In the genomic region with DNA sequence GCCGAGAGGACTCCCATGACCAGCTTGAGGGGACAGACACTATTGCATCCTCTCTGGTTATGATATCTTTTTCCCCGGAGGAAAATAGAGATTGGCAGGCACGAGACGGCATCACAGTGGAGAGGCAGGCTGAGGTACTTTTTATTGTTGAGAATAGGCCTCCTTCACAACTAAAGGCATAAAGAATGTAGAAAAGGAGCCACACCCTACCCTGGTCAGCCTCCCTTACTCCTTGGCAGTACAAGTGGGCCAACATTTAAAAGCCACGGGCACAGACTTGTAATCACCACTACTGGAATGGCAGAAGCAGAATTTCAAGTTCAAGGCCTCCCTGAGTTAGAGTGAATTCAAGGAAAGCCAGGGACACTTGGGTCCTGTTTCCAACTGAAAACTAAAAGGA, we compare ENCODE assay signal across 33 mouse cellular contexts. TPM values are rescaled to one million over a fixed set of nuclear protein-coding genes. Genes with fewer than 3 reads are reported as not detected.
DNase-seq lines count a peak whose midpoint lies in the region; ATAC-seq and TF ChIP-seq lines count a peak whose summit lies in the region.
"Had no signal": no experiment of that assay in that cellular context is flagged by ENCODE, and none has a peak within 500 bp of the region (broad histone marks: within the 10 kb centered on the region; RNA-seq: fewer than 3 reads in every experiment).

No protein-coding gene starts in this region.

- no peak overlapping the region; the same call in 1 of the 2 replicates for H3K4me2 ChIP-seq in heart, embryonic 13.5 days
- no peak overlapping the region for H3K4me2 ChIP-seq in heart, embryonic 11.5 days
- H3K4me2 ChIP-seq in lung, postnatal 0 days (replicated peaks; ENCODE audit: low read depth, low read length) = no peak overlapping the region
- H3K4me2 ChIP-seq in embryonic facial prominence, embryonic 13.5 days = no peak overlapping the region

- peak; percentile 61 for DNase-seq in lung, postnatal 0 days (ENCODE audit: low spot score)
- no peak for DNase-seq in lung, postnatal 10 days
- DNase-seq in embryonic facial prominence, embryonic 10.5 days (ENCODE audit: low spot score) = no peak
- no peak for DNase-seq in right cerebral cortex, postnatal 10 days (ENCODE audit: low spot score in 2 of 2)
- DNase-seq: adrenal gland, postnatal 14 days; cerebellum, adult 11 months; cerebellum, adult 9-11 months; embryo, embryonic 11 days; gastrocnemius, adult 2 months; gastrocnemius, postnatal 36 days; heart, adult 2 months; heart, postnatal 4 days; kidney, adult 8-10 months; kidney, postnatal 10 days; layer of hippocampus, postnatal 36 days; left cerebral cortex, postnatal 4 days; liver; right cerebral cortex, postnatal 14 days; thymus, postnatal 4 days had no signal

- ATAC-seq in heart, embryonic 13.5 days (ENCODE audit: extremely low read depth, insufficient number of reproducible peaks, low FRiP score, low TSS enrichment) = no peak
- no peak for ATAC-seq in heart, embryonic 11.5 days (replicated peaks; ENCODE audit: insufficient number of reproducible peaks, low FRiP score, low TSS enrichment)
- ATAC-seq in lung, postnatal 0 days = peak; percentile 59
- ATAC-seq in embryonic facial prominence, embryonic 13.5 days (ENCODE audit: insufficient number of reproducible peaks, insufficient read depth, low FRiP score, low TSS enrichment, low read depth) = no peak
- ATAC-seq: CD4-positive, CD25-positive, alpha-beta regulatory T cell, adult 4 months; forebrain, embryonic 16.5 days; intestine, embryonic 16.5 days; midbrain, embryonic 16.5 days had no signal

- no peak for TF ChIP-seq CTCF in lung, postnatal 0 days (IDR thresholded peaks at IDR 0.05)

- H3K27ac ChIP-seq in heart, embryonic 13.5 days (replicated peaks) = peak overlapping the region; percentile 48; the same call in 1 of the 2 replicates
- no peak overlapping the region for H3K27ac ChIP-seq in heart, embryonic 11.5 days (ENCODE audit: low read depth, low read length)
- no peak overlapping the region for H3K27ac ChIP-seq in lung, postnatal 0 days (ENCODE audit: low read length)
- H3K27ac ChIP-seq in embryonic facial prominence, embryonic 10.5 days (replicated peaks) = peak overlapping the region; percentile 61
- H3K27ac ChIP-seq in embryonic facial prominence, embryonic 13.5 days = 0 out of 2 replicates have a peak overlapping the region, but pooled peaks have one; percentile 5
- H3K27ac ChIP-seq: gastrocnemius, adult 2 months; heart, adult 2 months; hindbrain, embryonic 13.5 days; liver, embryonic 14.5 days; macrophage; neural tube, embryonic 12.5 days had no signal

- peaks cover 35% of the 10 kb centered on the region for H3K36me3 ChIP-seq in heart, embryonic 13.5 days
- H3K36me3 ChIP-seq in heart, embryonic 11.5 days (ENCODE audit: control insufficient read depth, insufficient read depth, low read length) = peaks cover 12% of the 10 kb centered on the region
- peaks cover 18% of the 10 kb centered on the region for H3K36me3 ChIP-seq in lung, postnatal 0 days (ENCODE audit: insufficient read depth, low read length)
- peaks cover 34% of the 10 kb centered on the region for H3K36me3 ChIP-seq in embryonic facial prominence, embryonic 10.5 days (replicated peaks)
- peaks cover 30% of the 10 kb centered on the region for H3K36me3 ChIP-seq in embryonic facial prominence, embryonic 13.5 days

- H3K4me3 ChIP-seq in heart, embryonic 13.5 days = no peak overlapping the region
- no peak overlapping the region for H3K4me3 ChIP-seq in heart, embryonic 11.5 days (ENCODE audit: low read depth, low read length)
- no peak overlapping the region for H3K4me3 ChIP-seq in lung, postnatal 0 days (ENCODE audit: low read depth, low read length)
- no peak overlapping the region for H3K4me3 ChIP-seq in embryonic facial prominence, embryonic 10.5 days
- H3K4me3 ChIP-seq in embryonic facial prominence, embryonic 13.5 days = no peak overlapping the region
- H3K4me3 ChIP-seq: heart, adult 2 months; myocyte; neural tube, embryonic 12.5 days had no signal

- H3K9ac ChIP-seq in heart, embryonic 13.5 days = peak overlapping the region; percentile 44; the same call in 1 of the 2 replicates
- no peak overlapping the region for H3K9ac ChIP-seq in heart, embryonic 11.5 days (ENCODE audit: low read depth, low read length)
- H3K9ac ChIP-seq in lung, postnatal 0 days (replicated peaks; ENCODE audit: low read depth) = no peak overlapping the region
- no peak overlapping the region for H3K9ac ChIP-seq in embryonic facial prominence, embryonic 13.5 days
- H3K9ac ChIP-seq: liver, embryonic 14.5 days; neural tube, embryonic 12.5 days had no signal

- peaks cover 24% of the 10 kb centered on the region for H3K4me1 ChIP-seq in heart, embryonic 13.5 days
- H3K4me1 ChIP-seq in heart, embryonic 11.5 days (ENCODE audit: control insufficient read depth, insufficient read depth, low read length) = peaks cover 14% of the 10 kb centered on the region
- no peaks in the 10 kb centered on the region for H3K4me1 ChIP-seq in lung, postnatal 0 days (ENCODE audit: insufficient read depth, low read depth, low read length)
- peaks cover 36% of the 10 kb centered on the region for H3K4me1 ChIP-seq in embryonic facial prominence, embryonic 10.5 days
- H3K4me1 ChIP-seq in embryonic facial prominence, embryonic 13.5 days = peaks cover 37% of the 10 kb centered on the region
- H3K4me1 ChIP-seq: hindbrain, embryonic 13.5 days; neural tube, embryonic 12.5 days had no signal

- 24% methylated on average over 5 of the region's 5 CpGs for WGBS in heart, embryonic 13.5 days
- 31% methylated on average over 5 of the region's 5 CpGs for WGBS in heart, embryonic 11.5 days (ENCODE audit: insufficient replicate concordance)
- 28% methylated on average over 5 of the region's 5 CpGs for WGBS in lung, postnatal 0 days
- 51% methylated on average over 5 of the region's 5 CpGs for WGBS in embryonic facial prominence, embryonic 10.5 days
- 21% methylated on average over 5 of the region's 5 CpGs for WGBS in embryonic facial prominence, embryonic 13.5 days

- no peaks in the 10 kb centered on the region for H3K27me3 ChIP-seq in heart, embryonic 13.5 days (replicated peaks)
- no peaks in the 10 kb centered on the region for H3K27me3 ChIP-seq in heart, embryonic 11.5 days (ENCODE audit: control insufficient read depth, insufficient read depth, low read length)
- H3K27me3 ChIP-seq in lung, postnatal 0 days (replicated peaks; ENCODE audit: insufficient read depth, low read length) = no peaks in the 10 kb centered on the region
- no peaks in the 10 kb centered on the region for H3K27me3 ChIP-seq in embryonic facial prominence, embryonic 10.5 days (replicated peaks; ENCODE audit: low read depth, poor library complexity, severe bottlenecking)
- no peaks in the 10 kb centered on the region for H3K27me3 ChIP-seq in embryonic facial prominence, embryonic 13.5 days
- H3K27me3 ChIP-seq: hindbrain, embryonic 13.5 days; neural tube, embryonic 12.5 days had no signal

- H3K9me3 ChIP-seq in heart, embryonic 13.5 days = no peaks in the 10 kb centered on the region
- no peaks in the 10 kb centered on the region for H3K9me3 ChIP-seq in heart, embryonic 11.5 days (replicated peaks; ENCODE audit: control insufficient read depth, low read length)
- no peaks in the 10 kb centered on the region for H3K9me3 ChIP-seq in lung, postnatal 0 days (ENCODE audit: low read length)
- H3K9me3 ChIP-seq in embryonic facial prominence, embryonic 10.5 days = no peaks in the 10 kb centered on the region
- no peaks in the 10 kb centered on the region for H3K9me3 ChIP-seq in embryonic facial prominence, embryonic 13.5 days
- H3K9me3 ChIP-seq: hindbrain, embryonic 13.5 days; neural tube, embryonic 12.5 days had no signal

- TF ChIP-seq EP300 in lung, postnatal 0 days (IDR thresholded peaks at IDR 0.05) = no peak

RNA-seq across cellular contexts. Expression of a gene that starts 7.5 kb away (rescaled TPM):
- 0.11 and 0.13 TPM in 2 replicates for polyA plus RNA-seq in heart, embryonic 13.5 days (2015; fragmentation: Nextera tagmentation; extraction: Ambion mirVana)
- polyA plus RNA-seq in heart, embryonic 11.5 days (2014; fragmentation: Nextera tagmentation; extraction: Ambion mirVana) = 0.14 and 0.20 TPM in 2 replicates
- 6.9 and 10.9 TPM in 2 replicates for polyA plus RNA-seq in lung, postnatal 0 days (2015; fragmentation: Nextera tagmentation; extraction: Ambion mirVana)
- polyA plus RNA-seq in embryonic facial prominence, embryonic 10.5 days (2016; fragmentation: Nextera tagmentation; extraction: Ambion mirVana) = 0.20 and 0.22 TPM in 2 replicates
- 0.12 TPM in 1 of 2 replicates, not detected in the other for polyA plus RNA-seq in embryonic facial prominence, embryonic 13.5 days (2015; fragmentation: Nextera tagmentation; extraction: Ambion mirVana)
- polyA plus RNA-seq: CD4-positive, CD25-positive, alpha-beta regulatory T cell, adult 4 months; intestine, embryonic 16.5 days; large intestine, adult 2 months; small intestine, adult 2 months had no signal

RNA-seq across cellular contexts. Expression of a gene that starts 8.4 kb away (rescaled TPM):
- polyA plus RNA-seq in heart, embryonic 13.5 days (2015; fragmentation: Nextera tagmentation; extraction: Ambion mirVana) = 14.0 and 18.8 TPM in 2 replicates
- 20.6 and 20.8 TPM in 2 replicates for polyA plus RNA-seq in heart, embryonic 11.5 days (2014; fragmentation: Nextera tagmentation; extraction: Ambion mirVana)
- 17.4 and 18.0 TPM in 2 replicates for polyA plus RNA-seq in lung, postnatal 0 days (2015; fragmentation: Nextera tagmentation; extraction: Ambion mirVana)
- polyA plus RNA-seq in embryonic facial prominence, embryonic 10.5 days (2016; fragmentation: Nextera tagmentation; extraction: Ambion mirVana) = 34.9 and 35.1 TPM in 2 replicates
- 31.9 and 32.9 TPM in 2 replicates for polyA plus RNA-seq in embryonic facial prominence, embryonic 13.5 days (2015; fragmentation: Nextera tagmentation; extraction: Ambion mirVana)

RNA-seq across cellular contexts. Expression of a gene that starts 26.9 kb away (rescaled TPM):
- 42.6 and 43.3 TPM in 2 replicates for polyA plus RNA-seq in heart, embryonic 13.5 days (2015; fragmentation: Nextera tagmentation; extraction: Ambion mirVana)
- 53.4 and 55.4 TPM in 2 replicates for polyA plus RNA-seq in heart, embryonic 11.5 days (2014; fragmentation: Nextera tagmentation; extraction: Ambion mirVana)
- polyA plus RNA-seq in lung, postnatal 0 days (2015; fragmentation: Nextera tagmentation; extraction: Ambion mirVana) = 29.7 and 32.1 TPM in 2 replicates
- 80.7 and 84.3 TPM in 2 replicates for polyA plus RNA-seq in embryonic facial prominence, embryonic 10.5 days (2016; fragmentation: Nextera tagmentation; extraction: Ambion mirVana)
- polyA plus RNA-seq in embryonic facial prominence, embryonic 13.5 days (2015; fragmentation: Nextera tagmentation; extraction: Ambion mirVana) = 71.2 and 79.9 TPM in 2 replicates

RNA-seq across cellular contexts. Expression of a gene that starts 41.6 kb away (rescaled TPM):
- polyA plus RNA-seq in heart, embryonic 13.5 days (2015; fragmentation: Nextera tagmentation; extraction: Ambion mirVana) = 54.8 and 56.4 TPM in 2 replicates
- 61.9 and 65.9 TPM in 2 replicates for polyA plus RNA-seq in heart, embryonic 11.5 days (2014; fragmentation: Nextera tagmentation; extraction: Ambion mirVana)
- polyA plus RNA-seq in lung, postnatal 0 days (2015; fragmentation: Nextera tagmentation; extraction: Ambion mirVana) = 42.3 and 47.3 TPM in 2 replicates
- polyA plus RNA-seq in embryonic facial prominence, embryonic 10.5 days (2016; fragmentation: Nextera tagmentation; extraction: Ambion mirVana) = 93.7 and 101 TPM in 2 replicates
- polyA plus RNA-seq in embryonic facial prominence, embryonic 13.5 days (2015; fragmentation: Nextera tagmentation; extraction: Ambion mirVana) = 111 and 112 TPM in 2 replicates

Comparison
In these comparisons a context has a peak if more than half of its experiments do, and no peak if none do; other contexts are left out.
1. H3K27ac ChIP-seq: peak in heart, embryonic 13.5 days (single experiment), embryonic facial prominence, embryonic 10.5 days (single experiment) and embryonic facial prominence, embryonic 13.5 days (single experiment); none in heart, embryonic 11.5 days (single experiment) and lung, postnatal 0 days (single experiment).